Mouse (Mus musculus): Measurements from ENCODE around the gene N4bp1.

DNA sequence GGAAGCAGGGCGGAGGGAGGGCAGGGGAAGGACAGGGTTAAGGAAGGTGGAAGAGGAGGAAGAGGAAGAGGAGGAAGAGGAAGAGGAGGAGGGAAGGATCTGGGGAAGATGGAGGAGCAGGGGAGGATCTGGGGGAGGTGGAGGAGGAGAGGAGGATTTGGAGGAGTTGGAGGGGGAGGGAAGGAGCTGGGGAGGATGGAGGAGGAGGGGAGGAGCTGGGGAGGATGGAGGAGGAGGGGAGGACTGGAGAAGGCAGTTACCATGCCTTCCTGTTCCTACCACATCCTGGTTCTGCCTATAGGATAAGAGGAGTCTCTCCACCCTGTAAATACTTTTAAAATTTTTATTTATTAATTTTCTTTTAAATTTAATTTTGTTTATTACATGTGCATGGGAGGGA, 37.6 kb upstream of the N4bp1 start:
- TF ChIP-seq POLR2A (IDR thresholded peaks at IDR 0.05; ENCODE audit: low read depth, low read length) (no peak), CTCF (IDR thresholded peaks at IDR 0.05; ENCODE audit: extremely low read depth, insufficient read depth, insufficient read length, insufficient replicate concordance) (no peak)

Measured in spleen, adult 2 months (tissue).